Mouse (Mus musculus) hindbrain, embryonic 12.5 days (tissue): ENCODE data around the gene Ccdc157. TPM values are rescaled to one million over a fixed set of nuclear protein-coding genes. Genes with fewer than 3 reads are reported as not detected.

Source experiments
- ATAC-seq: fragments of 200-750 bp; cut with Nextera tagmentation; 2 replicates; pipeline ENCODE4 v1.8.0; 2017; ENCODE audit warnings: moderate TSS enrichment; ENCODE audit not compliant: low FRiP score
- H3K27ac ChIP-seq: fragments of 300-500 bp; sonication (generic); 2 replicates; pipeline ENCODE4 v1.5.1; 2016; ENCODE audit warnings: mild to moderate bottlenecking
- H3K27me3 ChIP-seq: fragments of 300-500 bp; sonication (generic); 2 replicates; pipeline ENCODE4 v1.6.1; 2016; ENCODE audit warnings: mild to moderate bottlenecking
- H3K36me3 ChIP-seq: fragments of 300-500 bp; sonication (generic); 2 replicates; pipeline ENCODE4 v1.6.1; 2016; ENCODE audit warnings: mild to moderate bottlenecking
- H3K4me1 ChIP-seq: fragments of 300-500 bp; sonication (generic); 2 replicates; pipeline ENCODE4 v1.6.1; 2016
- H3K4me2 ChIP-seq: fragments of 300-500 bp; sonication (generic); replicated peaks from 2 replicates; pipeline ENCODE4 v1.6.1; 2016; ENCODE audit warnings: mild to moderate bottlenecking
- H3K4me3 ChIP-seq: fragments of 300-500 bp; sonication (generic); 2 replicates; pipeline ENCODE4 v1.5.1; 2016; ENCODE audit warnings: mild to moderate bottlenecking
- H3K9ac ChIP-seq: fragments of 300-500 bp; sonication (generic); 2 replicates; pipeline ENCODE4 v1.6.1; 2016; ENCODE audit warnings: mild to moderate bottlenecking, moderate library complexity
- H3K9me3 ChIP-seq: fragments of 300-500 bp; sonication (generic); replicated peaks from 2 replicates; pipeline ENCODE4 v1.6.1; 2016; ENCODE audit warnings: mild to moderate bottlenecking
- WGBS: fragments of 180-500 bp; shearing (Covaris S2); methylation state at CpG from one replicate; pipeline ENCODE4 v1.1.7; 2016; 5-methylcytosine and 5-hydroxymethylcytosine counted together
- polyA plus RNA-seq: library from polyadenylated mRNA; unstranded; fragments of >200 nt; fragmentation: Nextera tagmentation; extraction: Ambion mirVana; gene quantifications from 2 replicates; pipeline ENCODE4 v1.2.1, GENCODE M21; 2016

Ccdc157 gene
- 9.6 and 10.4 TPM in 2 replicates for polyA plus RNA-seq

DNA sequence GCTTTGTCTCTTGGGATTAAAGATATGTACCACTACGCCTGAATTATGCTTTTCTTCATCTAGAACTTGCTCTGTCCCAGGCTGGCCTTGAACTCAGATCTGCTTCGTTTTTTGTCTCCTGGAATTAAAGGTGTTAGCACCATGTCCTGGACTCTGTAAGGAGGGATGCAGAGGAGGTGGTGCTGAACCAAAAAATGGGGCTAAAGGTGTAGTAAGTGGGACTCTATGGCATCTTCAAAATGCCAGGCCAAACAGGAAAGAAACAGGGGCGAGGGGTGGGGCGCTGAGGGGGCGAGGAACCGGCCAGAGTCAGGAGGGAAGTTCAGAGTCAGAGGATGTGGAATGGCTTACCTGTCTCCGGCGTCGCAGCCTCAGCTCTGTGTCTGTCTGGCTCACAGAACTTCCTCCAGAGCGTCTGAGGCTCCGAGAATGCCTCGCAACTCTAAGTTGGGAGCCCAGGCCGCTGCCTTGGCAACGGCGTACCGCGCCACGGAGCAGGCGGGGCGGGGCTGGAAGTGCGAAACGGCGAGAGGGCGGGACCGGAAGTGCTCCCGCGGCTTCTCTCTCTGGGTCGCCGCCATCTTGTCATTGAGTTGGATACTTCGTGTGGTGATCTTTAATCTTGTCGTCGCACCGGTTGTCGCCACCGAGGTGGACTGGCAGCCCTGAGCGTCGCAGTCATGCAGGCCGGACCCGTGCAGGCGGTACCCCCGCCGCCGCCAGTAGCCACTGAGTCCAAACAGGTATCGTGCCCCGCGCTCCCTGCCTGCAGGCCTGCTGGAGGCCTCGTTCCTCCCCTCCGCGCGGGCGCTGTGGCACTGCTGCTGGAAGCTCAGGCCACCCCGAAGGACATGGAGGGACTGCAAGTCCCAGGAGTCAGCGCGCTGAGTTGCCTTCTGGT lies at the start of gene Ccdc157, which contains the start of gene Sf3a1:
Gene Ccdc157 (minus strand): TSS at position 486 of the 901 bp plus-strand sequence.
Gene Sf3a1 (plus strand): TSS at position 543 of the 901 bp plus-strand sequence.
- 2% methylated on average over 54 of the region's 54 CpGs for WGBS
- Histone ChIP-seq H3K4me2 (peak within 1 kb of the TSS; percentile 96), H3K27ac (peak within 1 kb of the TSS; percentile 95), H3K4me1 (peaks cover 35% of the 10 kb centered on the region), H3K27me3 (no peaks in the 10 kb centered on the region), H3K9me3 (no peaks in the 10 kb centered on the region), H3K36me3 (peaks cover 38% of the 10 kb centered on the region), H3K4me3 (peak within 1 kb of the TSS; percentile 91), H3K9ac (peak within 1 kb of the TSS; percentile 86)
- peak; percentile 98 for ATAC-seq

DNA sequence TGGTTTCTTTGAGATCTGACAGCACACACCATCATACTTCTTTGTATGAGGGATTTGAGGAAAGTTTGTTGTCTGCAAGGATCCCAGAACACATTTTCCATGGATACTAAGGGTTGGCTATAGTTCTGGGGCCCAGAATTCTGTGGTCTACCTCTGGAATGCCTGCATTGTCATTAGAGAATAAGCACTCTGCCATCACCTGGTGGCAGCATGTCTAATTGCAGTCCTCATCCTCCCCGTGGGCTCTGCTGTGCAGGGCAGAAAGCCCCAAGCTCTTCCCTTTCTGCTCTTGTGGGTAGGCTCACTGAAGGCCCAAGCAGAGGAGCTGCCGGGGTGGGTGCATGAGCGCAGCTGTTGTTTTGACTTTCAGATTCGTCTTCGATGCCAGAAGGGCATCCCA lies 49.5 kb upstream of the Ccdc157 start:
- 86% methylated on average over 5 of the region's 5 CpGs for WGBS
- Histone ChIP-seq H3K4me3 (no peak overlapping the region), H3K36me3 (peaks cover 61% of the 10 kb centered on the region), H3K4me2 (no peak overlapping the region), H3K4me1 (no peaks in the 10 kb centered on the region), H3K9ac (no peak overlapping the region), H3K27ac (no peak overlapping the region), H3K27me3 (no peaks in the 10 kb centered on the region), H3K9me3 (no peaks in the 10 kb centered on the region)
- no peak for ATAC-seq

DNA sequence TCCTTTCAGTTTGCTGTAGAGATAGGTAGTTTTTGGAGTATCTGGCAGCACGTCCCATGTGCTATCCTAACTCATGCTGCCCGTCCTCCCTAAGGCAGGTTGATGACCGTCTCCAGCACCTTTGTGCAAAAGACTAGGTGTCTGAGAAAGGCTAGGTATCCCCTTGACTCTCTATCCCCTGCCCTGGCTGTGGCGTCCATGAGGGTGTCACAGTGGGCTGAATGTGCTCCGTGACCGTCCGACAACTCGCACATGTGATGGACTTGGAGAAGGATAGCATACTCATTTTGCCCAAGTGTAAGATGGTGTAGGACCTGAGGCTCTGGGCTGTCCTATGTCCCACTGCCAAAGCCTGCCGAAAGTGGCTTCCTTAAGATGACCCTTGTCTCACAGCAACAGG lies 47.6 kb upstream of the Ccdc157 start:
- peaks cover 44% of the 10 kb centered on the region for H3K36me3 ChIP-seq
- no peak overlapping the region for H3K9ac ChIP-seq
- H3K4me3 ChIP-seq: no peak overlapping the region
- WGBS: 95% methylated on average over 9 of the region's 9 CpGs
- H3K4me2 ChIP-seq: no peak overlapping the region
- H3K9me3 ChIP-seq: no peaks in the 10 kb centered on the region
- H3K27ac ChIP-seq: no peak overlapping the region
- no peaks in the 10 kb centered on the region for H3K4me1 ChIP-seq
- no peaks in the 10 kb centered on the region for H3K27me3 ChIP-seq
- ATAC-seq: no peak

DNA sequence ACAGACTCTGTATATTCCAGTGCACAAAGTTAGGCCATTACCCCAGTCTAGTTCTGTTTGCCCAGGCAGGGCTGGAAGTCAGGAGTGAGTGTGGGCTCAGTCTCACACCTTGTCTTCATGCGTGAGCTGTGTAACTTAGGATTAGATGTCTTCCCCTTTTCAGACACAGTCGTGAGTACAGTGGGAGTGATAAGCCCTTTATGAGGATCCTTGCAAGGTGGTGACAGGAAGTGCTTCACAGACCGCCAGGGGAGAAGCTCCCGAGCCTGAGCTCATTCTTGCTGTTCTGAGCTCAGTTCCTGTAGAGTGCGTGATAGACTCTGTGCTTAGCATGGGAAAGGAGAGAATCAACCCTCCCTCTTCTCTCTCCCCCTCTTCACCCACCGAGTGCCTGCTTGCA lies 46.5 kb upstream of the Ccdc157 start:
- no peak for ATAC-seq
- Histone ChIP-seq H3K4me2 (no peak overlapping the region), H3K36me3 (peaks cover 41% of the 10 kb centered on the region), H3K27me3 (no peaks in the 10 kb centered on the region), H3K9me3 (no peaks in the 10 kb centered on the region), H3K9ac (no peak overlapping the region), H3K4me1 (no peaks in the 10 kb centered on the region), H3K27ac (no peak overlapping the region), H3K4me3 (no peak overlapping the region)
- WGBS: 77% methylated on average over 6 of the region's 6 CpGs

DNA sequence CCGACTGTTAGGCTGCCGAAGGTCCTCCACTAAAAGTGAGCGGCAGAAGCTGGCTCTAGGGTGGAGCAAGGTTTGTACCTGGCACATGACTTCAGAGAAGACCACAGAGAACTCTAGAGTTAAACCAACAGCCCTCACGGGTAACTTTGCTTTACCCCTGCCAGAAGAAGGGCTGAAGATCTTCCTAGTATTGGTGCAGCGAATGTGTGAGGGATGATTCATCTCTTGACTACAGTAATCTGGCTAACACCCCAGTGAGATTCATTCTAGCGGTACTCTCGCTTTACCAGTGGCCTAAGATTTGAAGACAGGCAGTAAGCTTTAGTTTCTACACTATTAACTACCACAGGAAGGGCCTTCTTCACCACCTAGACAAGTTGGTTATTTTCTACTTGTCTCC lies 45.9 kb upstream of the Ccdc157 start:
- Histone ChIP-seq H3K4me2 (no peak overlapping the region), H3K27me3 (no peaks in the 10 kb centered on the region), H3K36me3 (peaks cover 40% of the 10 kb centered on the region), H3K9me3 (no peaks in the 10 kb centered on the region), H3K4me1 (no peaks in the 10 kb centered on the region), H3K27ac (no peak overlapping the region), H3K4me3 (no peak overlapping the region), H3K9ac (no peak overlapping the region)
- no peak for ATAC-seq
- WGBS: 92% methylated on average over 7 of the region's 7 CpGs

DNA sequence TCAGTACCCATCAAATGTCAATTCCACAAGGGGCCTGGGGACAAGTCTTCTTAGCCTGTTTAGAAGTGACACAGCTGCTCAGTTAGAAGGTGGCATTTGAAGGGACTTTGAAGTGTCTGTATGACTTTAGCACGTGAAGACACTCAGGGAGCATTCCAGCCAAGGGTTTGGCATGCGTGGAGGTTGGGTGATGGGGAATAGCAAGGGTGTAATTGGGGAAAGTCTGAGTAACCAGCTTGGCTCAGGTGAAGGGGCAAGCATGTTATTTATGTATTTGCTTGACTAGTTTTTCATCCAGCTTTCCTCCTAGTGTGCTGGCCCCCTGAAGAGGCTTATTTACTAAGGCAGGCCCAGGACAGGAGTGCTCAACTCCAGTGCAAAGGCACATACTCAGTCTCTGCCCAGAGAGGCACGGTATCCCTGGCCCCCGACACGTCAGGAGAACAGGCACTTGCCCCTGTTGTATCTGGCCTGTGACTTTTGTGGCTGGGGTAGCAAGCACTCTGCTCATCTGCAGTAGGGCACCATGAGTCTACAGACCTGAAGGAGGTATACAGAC lies 45.1 kb upstream of the Ccdc157 start:
- ATAC-seq: no peak
- Histone ChIP-seq H3K4me1 (no peaks in the 10 kb centered on the region), H3K4me3 (no peak overlapping the region), H3K27me3 (no peaks in the 10 kb centered on the region), H3K9me3 (no peaks in the 10 kb centered on the region), H3K36me3 (peaks cover 33% of the 10 kb centered on the region), H3K27ac (no peak overlapping the region), H3K9ac (no peak overlapping the region), H3K4me2 (no peak overlapping the region)
- 90% methylated on average over 5 of the region's 5 CpGs for WGBS

DNA sequence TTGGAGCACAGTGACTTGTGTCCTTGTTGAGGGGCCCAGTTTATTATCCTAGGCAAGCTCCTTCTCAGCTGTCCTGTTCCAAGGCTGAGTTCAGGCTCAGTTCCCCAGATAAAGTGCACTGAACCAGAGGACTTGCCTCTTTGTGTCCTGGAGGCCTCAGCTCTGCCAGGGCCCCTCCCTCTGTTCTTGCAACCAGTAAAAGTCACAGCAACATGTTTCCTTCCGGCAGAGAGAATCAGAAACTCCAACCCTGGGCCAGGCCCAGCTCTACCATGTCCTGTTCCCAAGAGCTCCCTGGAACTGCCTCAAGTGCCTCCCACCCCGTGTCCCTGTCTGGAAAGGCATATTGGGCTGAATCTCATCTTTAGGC lies 43.6 kb upstream of the Ccdc157 start:
- no peak overlapping the region for H3K4me3 ChIP-seq
- H3K27me3 ChIP-seq: no peaks in the 10 kb centered on the region
- no peak overlapping the region for H3K4me2 ChIP-seq
- ATAC-seq: no peak
- 51% methylated on average over 2 of the region's 2 CpGs for WGBS
- H3K9me3 ChIP-seq: no peaks in the 10 kb centered on the region
- no peaks in the 10 kb centered on the region for H3K4me1 ChIP-seq
- H3K9ac ChIP-seq: no peak overlapping the region
- peaks cover 20% of the 10 kb centered on the region; the same call in 1 of the 2 replicates for H3K36me3 ChIP-seq
- H3K27ac ChIP-seq: no peak overlapping the region

DNA sequence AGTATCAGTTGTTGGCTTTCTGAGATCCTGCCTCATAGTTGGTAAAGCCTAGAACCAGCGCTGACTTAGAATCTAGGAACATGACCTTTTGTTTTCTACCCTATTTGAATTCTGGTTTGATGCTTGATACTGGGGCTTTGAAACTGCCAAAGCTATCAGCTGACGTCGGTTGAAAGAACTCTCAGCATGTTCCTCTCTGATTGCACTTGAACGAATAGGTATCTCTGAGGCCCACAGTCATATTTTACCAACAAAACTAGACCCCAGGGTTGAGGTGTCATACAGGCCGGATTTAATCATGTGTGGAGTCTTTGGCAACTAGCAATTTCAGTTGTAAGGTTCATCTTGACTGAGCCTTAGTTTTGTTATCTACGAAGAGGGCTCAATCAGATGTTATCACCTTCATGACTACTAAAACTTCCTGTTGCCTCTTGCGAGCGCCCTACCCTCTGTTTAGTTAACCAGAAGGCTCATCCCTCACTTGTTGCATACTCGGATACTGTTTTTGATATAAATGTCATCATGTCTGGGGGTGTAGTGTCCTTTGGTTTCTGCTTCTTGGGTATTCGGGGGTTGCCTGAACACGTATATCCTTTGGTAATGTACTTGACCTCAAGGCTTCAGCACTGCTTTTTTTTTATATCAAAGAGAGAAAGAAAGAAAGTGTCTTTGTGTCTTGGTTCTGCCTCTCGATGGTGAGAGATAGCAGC lies 43.1 kb upstream of the Ccdc157 start:
- no peaks in the 10 kb centered on the region for H3K4me1 ChIP-seq
- no peaks in the 10 kb centered on the region for H3K27me3 ChIP-seq
- no peak overlapping the region for H3K27ac ChIP-seq
- peaks cover 16% of the 10 kb centered on the region; the same call in 1 of the 2 replicates for H3K36me3 ChIP-seq
- H3K9ac ChIP-seq: no peak overlapping the region
- no peak overlapping the region for H3K4me3 ChIP-seq
- H3K4me2 ChIP-seq: no peak overlapping the region
- H3K9me3 ChIP-seq: no peaks in the 10 kb centered on the region
- 88% methylated on average over 12 of the region's 12 CpGs for WGBS
- no peak for ATAC-seq

DNA sequence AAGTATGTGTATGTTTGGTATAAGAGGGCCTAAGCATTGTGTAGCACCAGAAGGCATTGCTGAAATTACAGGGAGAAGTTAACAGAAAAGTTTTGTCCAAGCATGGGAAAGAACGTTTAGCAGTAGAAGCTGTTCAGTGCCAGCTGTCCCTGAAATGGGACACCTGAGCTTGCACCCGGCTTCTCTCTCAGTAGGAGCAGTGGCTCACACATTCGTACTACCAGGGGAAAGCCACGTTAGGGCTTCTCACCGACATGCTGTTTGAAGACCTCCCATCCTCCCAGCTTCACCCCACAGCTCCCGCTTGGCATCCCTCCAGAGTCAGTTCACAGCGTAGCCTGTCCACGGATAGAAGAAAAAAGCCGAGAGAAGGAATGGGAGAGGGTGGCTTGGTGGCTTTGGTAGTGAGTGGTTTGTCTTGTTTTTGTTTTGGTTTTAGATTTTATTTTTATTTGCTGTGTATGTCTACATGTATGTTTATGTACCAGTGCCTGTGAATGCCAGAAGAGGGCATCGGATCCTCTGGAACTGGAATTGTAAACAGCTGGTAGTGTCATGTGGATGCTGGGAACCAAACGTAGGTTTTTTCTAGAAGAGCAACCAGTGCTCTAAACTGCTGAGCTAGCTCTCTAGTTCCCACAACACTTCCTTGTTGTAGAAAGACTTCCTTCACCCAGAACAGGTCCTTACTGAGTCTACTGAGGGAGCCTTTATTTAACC lies 42.0 kb upstream of the Ccdc157 start:
- Histone ChIP-seq H3K27me3 (no peaks in the 10 kb centered on the region), H3K4me3 (no peak overlapping the region), H3K4me2 (no peak overlapping the region), H3K9me3 (no peaks in the 10 kb centered on the region), H3K36me3 (peaks cover 6% of the 10 kb centered on the region; the same call in 1 of the 2 replicates), H3K27ac (no peak overlapping the region), H3K9ac (no peak overlapping the region), H3K4me1 (no peaks in the 10 kb centered on the region)
- WGBS: 74% methylated on average over 11 of the region's 11 CpGs
- ATAC-seq: no peak

DNA sequence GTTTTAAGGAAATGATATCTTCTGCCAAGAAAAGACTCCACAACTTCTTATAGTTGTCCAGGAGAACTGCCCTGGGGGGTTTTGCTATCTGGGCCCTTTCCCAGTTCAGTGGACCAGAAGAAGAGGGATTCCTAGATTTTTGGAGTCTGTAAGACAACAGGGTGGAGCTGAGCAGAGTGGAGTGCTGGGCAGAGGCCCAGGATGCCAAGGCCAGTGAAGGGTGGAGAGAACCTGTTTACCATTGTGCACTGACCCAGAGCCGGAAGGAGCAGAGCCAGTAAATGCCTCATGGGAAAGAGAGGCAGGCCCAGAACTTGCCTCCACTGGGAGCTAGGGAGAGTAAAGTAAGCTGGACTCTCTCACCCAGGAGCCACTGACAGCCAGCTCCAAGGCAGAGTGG lies 37.6 kb upstream of the Ccdc157 start:
- H3K4me2 ChIP-seq: no peak overlapping the region
- no peak for ATAC-seq

DNA sequence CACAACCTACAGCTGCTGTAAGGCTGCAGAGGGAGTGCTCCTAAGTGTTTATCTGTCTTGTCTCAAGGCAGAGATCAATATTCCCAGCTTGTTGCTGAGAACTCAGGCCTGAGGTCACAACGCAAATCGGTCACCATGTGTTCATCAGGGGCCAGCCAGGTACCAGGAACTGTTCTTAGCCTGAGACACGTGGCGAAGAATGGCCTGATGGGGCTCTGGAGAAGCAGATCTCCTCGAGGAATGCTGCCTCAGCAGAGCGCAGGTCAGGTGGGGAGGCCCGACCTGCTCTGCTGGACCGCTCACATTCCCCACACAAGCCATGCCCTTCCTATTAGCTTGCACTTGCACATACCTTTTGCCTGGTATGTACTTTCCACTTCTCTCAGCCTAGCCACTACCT lies 36.5 kb upstream of the Ccdc157 start:
- Histone ChIP-seq H3K27me3 (no peaks in the 10 kb centered on the region), H3K4me3 (no peak overlapping the region), H3K27ac (no peak overlapping the region), H3K4me2 (no peak overlapping the region), H3K9ac (no peak overlapping the region), H3K36me3 (no peaks in the 10 kb centered on the region), H3K4me1 (no peaks in the 10 kb centered on the region), H3K9me3 (no peaks in the 10 kb centered on the region)
- ATAC-seq: no peak
- WGBS: 61% methylated on average over 8 of the region's 8 CpGs

More for the DNA sequence above, 37.6 kb upstream of the Ccdc157 start:
- no peaks in the 10 kb centered on the region for H3K27me3 ChIP-seq
- H3K9ac ChIP-seq: no peak overlapping the region
- no peaks in the 10 kb centered on the region for H3K9me3 ChIP-seq
- no peaks in the 10 kb centered on the region for H3K36me3 ChIP-seq
- no peaks in the 10 kb centered on the region for H3K4me1 ChIP-seq
- H3K27ac ChIP-seq: no peak overlapping the region
- H3K4me3 ChIP-seq: no peak overlapping the region
- WGBS: 76% methylated on average over 1 of the region's 1 CpGs

DNA sequence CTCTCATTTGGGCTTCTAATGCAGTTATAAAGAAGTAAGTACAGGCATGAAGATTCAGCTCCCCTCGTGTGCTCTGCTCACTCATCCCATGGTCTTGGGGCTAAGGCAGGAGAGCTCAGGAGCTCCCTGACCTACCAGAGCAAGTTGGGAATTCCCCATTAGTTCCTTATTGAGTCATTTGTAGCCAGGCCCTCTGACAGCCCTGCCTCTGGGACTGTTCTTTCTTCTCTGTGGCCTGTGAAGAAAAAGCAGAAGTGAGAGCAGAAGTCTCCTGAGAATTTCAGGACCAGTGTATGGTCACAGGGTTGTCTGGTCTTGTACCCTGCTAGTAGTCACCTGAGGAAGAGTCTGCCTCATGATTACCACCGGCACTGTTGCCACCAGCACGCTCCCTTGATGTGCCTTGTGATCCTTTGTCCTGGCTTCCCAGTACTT lies 35.5 kb upstream of the Ccdc157 start:
- WGBS: 78% methylated on average over 3 of the region's 3 CpGs
- Histone ChIP-seq H3K4me2 (no peak overlapping the region), H3K4me3 (no peak overlapping the region), H3K27me3 (no peaks in the 10 kb centered on the region), H3K36me3 (no peaks in the 10 kb centered on the region), H3K4me1 (peaks cover 2% of the 10 kb centered on the region; the same call in 1 of the 2 replicates), H3K9ac (no peak overlapping the region), H3K27ac (no peak overlapping the region), H3K9me3 (no peaks in the 10 kb centered on the region)
- ATAC-seq: no peak
